Mouse (Mus musculus): Measurements from ENCODE around the gene Fbl. TPM values are rescaled to one million over a fixed set of nuclear protein-coding genes. Genes with fewer than 3 reads are reported as not detected.

The Fbl gene
- polyA plus RNA-seq, 1 experiment from 2014 or later: 48.4 TPM

GRCm38 (mm10) chr7:28186631-28187030 lies 17.1 kb downstream of the Fbl start:
- no peak for TF ChIP-seq EP300 (IDR thresholded peaks at IDR 0.05; ENCODE audit: low read depth)
- no peak for TF ChIP-seq CTCF (IDR thresholded peaks at IDR 0.05; ENCODE audit: low read depth)
- no peaks in the 10 kb centered on the region for H3K4me1 ChIP-seq (ENCODE audit: insufficient read depth)
- H3K9me3 ChIP-seq (ENCODE audit: low read length): no peaks in the 10 kb centered on the region
- peaks cover 64% of the 10 kb centered on the region for H3K36me3 ChIP-seq (replicated peaks; ENCODE audit: insufficient read depth, low read length)
- no peaks in the 10 kb centered on the region for H3K27me3 ChIP-seq (ENCODE audit: insufficient read depth, low read length)
- no peak overlapping the region for H3K4me3 ChIP-seq (ENCODE audit: low read depth, low read length)
- no peak overlapping the region for H3K4me2 ChIP-seq (ENCODE audit: low read depth, low read length)
- ATAC-seq (0 out of 2 replicates have a peak, but pooled peaks have one; percentile 9), DNase-seq (no peak)
- no peak overlapping the region for H3K9ac ChIP-seq (replicated peaks)
- no peak overlapping the region for H3K27ac ChIP-seq (ENCODE audit: low read depth)
- WGBS (ENCODE audit: insufficient replicate concordance): 89% methylated on average over 8 of the region's 8 CpGs

GRCm38 (mm10) chr7:28191489-28191888 lies 22.0 kb downstream of the Fbl start:
- Histone ChIP-seq H3K27me3 (ENCODE audit: insufficient read depth, low read length) (no peaks in the 10 kb centered on the region), H3K27ac (ENCODE audit: low read depth) (no peak overlapping the region), H3K4me1 (ENCODE audit: insufficient read depth) (no peaks in the 10 kb centered on the region), H3K4me2 (ENCODE audit: low read depth, low read length) (no peak overlapping the region), H3K9ac (replicated peaks) (no peak overlapping the region), H3K4me3 (ENCODE audit: low read depth, low read length) (no peak overlapping the region), H3K9me3 (ENCODE audit: low read length) (no peaks in the 10 kb centered on the region), H3K36me3 (replicated peaks; ENCODE audit: insufficient read depth, low read length) (peaks cover 22% of the 10 kb centered on the region)
- TF ChIP-seq EP300 (IDR thresholded peaks at IDR 0.05; ENCODE audit: low read depth) (no peak), CTCF (IDR thresholded peaks at IDR 0.05; ENCODE audit: low read depth) (no peak)
- DNase-seq (no peak), ATAC-seq (no peak)
- WGBS (ENCODE audit: insufficient replicate concordance): 82% methylated on average over 3 of the region's 3 CpGs

GRCm38 (mm10) chr7:28191903-28192302 lies 22.4 kb downstream of the Fbl start:
- Histone ChIP-seq H3K27ac (ENCODE audit: low read depth) (no peak overlapping the region), H3K9ac (replicated peaks) (no peak overlapping the region), H3K4me3 (ENCODE audit: low read depth, low read length) (no peak overlapping the region), H3K36me3 (replicated peaks; ENCODE audit: insufficient read depth, low read length) (peaks cover 18% of the 10 kb centered on the region), H3K27me3 (ENCODE audit: insufficient read depth, low read length) (no peaks in the 10 kb centered on the region), H3K4me1 (ENCODE audit: insufficient read depth) (no peaks in the 10 kb centered on the region), H3K9me3 (ENCODE audit: low read length) (no peaks in the 10 kb centered on the region), H3K4me2 (ENCODE audit: low read depth, low read length) (no peak overlapping the region)
- 92% methylated on average over 1 of the region's 1 CpGs for WGBS (ENCODE audit: insufficient replicate concordance)
- no peak for DNase-seq
- no peak for TF ChIP-seq CTCF (IDR thresholded peaks at IDR 0.05; ENCODE audit: low read depth)
- TF ChIP-seq EP300 (IDR thresholded peaks at IDR 0.05; ENCODE audit: low read depth): no peak
- no peak for ATAC-seq

- no peaks in the 10 kb centered on the region for H3K9me3 ChIP-seq (ENCODE audit: low read length)
- ATAC-seq (no peak), DNase-seq (no peak)
- no peak overlapping the region for H3K9ac ChIP-seq (replicated peaks)
- no peak overlapping the region for H3K4me2 ChIP-seq (ENCODE audit: low read depth, low read length)
- 72% methylated on average over 5 of the region's 5 CpGs for WGBS (ENCODE audit: insufficient replicate concordance)
- no peak overlapping the region for H3K4me3 ChIP-seq (ENCODE audit: low read depth, low read length)
- H3K27ac ChIP-seq (ENCODE audit: low read depth): no peak overlapping the region
- H3K4me1 ChIP-seq (ENCODE audit: insufficient read depth): no peaks in the 10 kb centered on the region
- TF ChIP-seq CTCF (IDR thresholded peaks at IDR 0.05; ENCODE audit: low read depth): no peak
- TF ChIP-seq EP300 (IDR thresholded peaks at IDR 0.05; ENCODE audit: low read depth): no peak
- H3K27me3 ChIP-seq (ENCODE audit: insufficient read depth, low read length): no peaks in the 10 kb centered on the region
- H3K36me3 ChIP-seq (replicated peaks; ENCODE audit: insufficient read depth, low read length): peaks cover 3% of the 10 kb centered on the region; the same call in 1 of the 2 replicates
These were observed 26.0 kb downstream of the Fbl start for GRCm38 (mm10) chr7:28195414-28196098.

GRCm38 (mm10) chr7:28196528-28196927 lies 27.0 kb downstream of the Fbl start:
- Histone ChIP-seq H3K36me3 (replicated peaks; ENCODE audit: insufficient read depth, low read length) (no peaks in the 10 kb centered on the region), H3K9ac (replicated peaks) (no peak overlapping the region), H3K27ac (ENCODE audit: low read depth) (no peak overlapping the region), H3K4me2 (ENCODE audit: low read depth, low read length) (no peak overlapping the region), H3K4me1 (ENCODE audit: insufficient read depth) (no peaks in the 10 kb centered on the region), H3K27me3 (ENCODE audit: insufficient read depth, low read length) (no peaks in the 10 kb centered on the region), H3K4me3 (ENCODE audit: low read depth, low read length) (no peak overlapping the region), H3K9me3 (ENCODE audit: low read length) (no peaks in the 10 kb centered on the region)
- ATAC-seq (no peak), DNase-seq (no peak)
- 85% methylated on average over 14 of the region's 14 CpGs for WGBS (ENCODE audit: insufficient replicate concordance)
- no peak for TF ChIP-seq CTCF (IDR thresholded peaks at IDR 0.05; ENCODE audit: low read depth)
- TF ChIP-seq EP300 (IDR thresholded peaks at IDR 0.05; ENCODE audit: low read depth): no peak

GRCm38 (mm10) chr7:28199054-28199453 lies 29.5 kb downstream of the Fbl start:
- Histone ChIP-seq H3K36me3 (replicated peaks; ENCODE audit: insufficient read depth, low read length) (no peaks in the 10 kb centered on the region), H3K4me3 (ENCODE audit: low read depth, low read length) (no peak overlapping the region), H3K4me2 (ENCODE audit: low read depth, low read length) (no peak overlapping the region), H3K27me3 (ENCODE audit: insufficient read depth, low read length) (no peaks in the 10 kb centered on the region), H3K27ac (ENCODE audit: low read depth) (no peak overlapping the region), H3K9me3 (ENCODE audit: low read length) (no peaks in the 10 kb centered on the region), H3K4me1 (ENCODE audit: insufficient read depth) (no peaks in the 10 kb centered on the region), H3K9ac (replicated peaks) (no peak overlapping the region)
- DNase-seq: no peak
- TF ChIP-seq EP300 (IDR thresholded peaks at IDR 0.05; ENCODE audit: low read depth) (no peak), CTCF (IDR thresholded peaks at IDR 0.05; ENCODE audit: low read depth) (no peak)
- WGBS (ENCODE audit: insufficient replicate concordance): 63% methylated on average over 4 of the region's 4 CpGs
- no peak for ATAC-seq

Data from liver, postnatal 0 days (tissue).